ENCODE assay signal across 33 mouse cellular contexts in genomic region chr4:54858604-54859003, GRCm38 (mm10).
"Had no signal": no experiment of that assay in that cellular context is flagged by ENCODE, and none has a peak within 500 bp of the region (broad histone marks: within the 10 kb centered on the region; RNA-seq: fewer than 3 reads in every experiment).

No protein-coding gene starts in this region.

- H3K9ac ChIP-seq: heart, embryonic 12.5 days; heart, embryonic 13.5 days; heart, embryonic 15.5 days; hindbrain, embryonic 12.5 days; hindbrain, embryonic 13.5 days; hindbrain, embryonic 14.5 days; hindbrain, embryonic 15.5 days; intestine, embryonic 15.5 days; kidney, embryonic 15.5 days had no signal

- ATAC-seq: hindbrain, embryonic 16.5 days; hindbrain, postnatal 0 days; inflammation-experienced regulatory T-cells, adult 6 months; intestine, embryonic 15.5 days; intestine, embryonic 16.5 days; intestine, postnatal 0 days had no signal

- H3K4me2 ChIP-seq: heart, embryonic 11.5 days; heart, embryonic 12.5 days; heart, embryonic 13.5 days; heart, embryonic 15.5 days; hindbrain, embryonic 12.5 days; hindbrain, embryonic 13.5 days; hindbrain, embryonic 14.5 days; hindbrain, embryonic 15.5 days; intestine, embryonic 15.5 days; kidney, embryonic 15.5 days had no signal

- H3K27ac ChIP-seq: heart, embryonic 10.5 days; heart, embryonic 13.5 days; heart, embryonic 15.5 days; hindbrain, embryonic 10.5 days; hindbrain, embryonic 12.5 days; hindbrain, embryonic 13.5 days; hindbrain, embryonic 14.5 days; hindbrain, embryonic 15.5 days; hindbrain, postnatal 0 days; intestine, embryonic 15.5 days; kidney, embryonic 15.5 days; kidney, postnatal 0 days; layer of hippocampus, adult 2 months; left cerebral cortex, adult 2 months had no signal

- H3K36me3 ChIP-seq: heart, embryonic 10.5 days; heart, embryonic 12.5 days; heart, embryonic 13.5 days; heart, embryonic 15.5 days; hindbrain, embryonic 10.5 days; hindbrain, embryonic 12.5 days; hindbrain, embryonic 13.5 days; hindbrain, embryonic 15.5 days; intestine, embryonic 15.5 days; kidney, embryonic 15.5 days had no signal

- H3K9me3 ChIP-seq: heart, embryonic 10.5 days; heart, embryonic 12.5 days; heart, embryonic 13.5 days; heart, embryonic 15.5 days; hindbrain, embryonic 10.5 days; hindbrain, embryonic 12.5 days; hindbrain, embryonic 13.5 days; hindbrain, embryonic 15.5 days; intestine, embryonic 15.5 days; kidney, embryonic 15.5 days had no signal

- H3K4me3 ChIP-seq: heart, embryonic 10.5 days; heart, embryonic 12.5 days; heart, embryonic 13.5 days; heart, embryonic 15.5 days; hindbrain, embryonic 10.5 days; hindbrain, embryonic 12.5 days; hindbrain, embryonic 13.5 days; hindbrain, embryonic 15.5 days; intestine, embryonic 15.5 days; kidney, embryonic 15.5 days; layer of hippocampus, adult 2 months; left cerebral cortex, adult 2 months had no signal

- DNase-seq: heart, postnatal 10 days; heart, postnatal 36 days; heart, postnatal 4 days; kidney, adult 11 months; kidney, adult 18-20 months; kidney, adult 8-10 months; kidney, adult 9 months; kidney, postnatal 10 days; kidney, postnatal 14 days; kidney, postnatal 25 days; kidney, postnatal 4 days; layer of hippocampus, adult 9-11 months; layer of hippocampus, postnatal 36 days had no signal

- H3K4me1 ChIP-seq: heart, embryonic 10.5 days; heart, embryonic 12.5 days; heart, embryonic 13.5 days; heart, embryonic 15.5 days; hindbrain, embryonic 10.5 days; hindbrain, embryonic 12.5 days; hindbrain, embryonic 13.5 days; hindbrain, embryonic 15.5 days; intestine, embryonic 15.5 days had no signal

- H3K27me3 ChIP-seq: heart, embryonic 12.5 days; heart, embryonic 13.5 days; heart, embryonic 15.5 days; hindbrain, embryonic 12.5 days; hindbrain, embryonic 13.5 days; hindbrain, embryonic 15.5 days; intestine, embryonic 15.5 days; kidney, embryonic 15.5 days had no signal
